Mouse (Mus musculus): ENCODE measurements at regions not wholly inside any gene's neighbourhood (a gene's known extent, or its start where the extent isn't known, plus 50 kb on each side); places are given as distances from the start of the nearest gene placed in this dataset.

DNA sequence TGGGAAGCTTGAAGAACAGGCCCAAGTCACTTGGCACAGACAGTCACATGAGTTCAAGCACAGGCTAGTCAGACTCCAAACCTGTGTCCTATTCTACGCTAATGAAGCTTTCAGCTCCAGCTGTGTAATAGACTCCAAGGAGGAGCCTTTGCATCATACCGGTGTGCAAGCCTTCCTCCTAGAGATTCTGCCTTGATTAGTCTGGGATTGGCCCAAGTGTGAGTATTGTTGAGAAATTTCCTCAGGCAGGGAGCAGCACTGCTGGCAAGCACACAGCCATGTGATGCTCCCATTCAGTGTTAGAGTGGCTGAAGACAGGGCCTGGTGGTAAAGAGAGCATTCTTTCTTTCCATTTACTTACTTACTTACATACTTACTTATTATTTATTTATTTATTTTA lies 171.5 kb upstream of the Lrig3 start:
- Histone ChIP-seq H3K27ac (ENCODE audit: low read depth, low read length) (no peak overlapping the region), H3K9ac (ENCODE audit: low read length) (no peak overlapping the region), H3K27me3 (replicated peaks; ENCODE audit: control insufficient read depth, insufficient read depth, low read length) (no peaks in the 10 kb centered on the region), H3K4me2 (ENCODE audit: low read length) (no peak overlapping the region), H3K4me1 (ENCODE audit: control insufficient read depth, insufficient read depth, low read length) (no peaks in the 10 kb centered on the region), H3K36me3 (ENCODE audit: control insufficient read depth, insufficient read depth, low read length) (no peaks in the 10 kb centered on the region), H3K4me3 (ENCODE audit: low read depth, low read length) (no peak overlapping the region), H3K9me3 (replicated peaks; ENCODE audit: control insufficient read depth, low read length) (no peaks in the 10 kb centered on the region)
- DNase-seq (ENCODE audit: low spot score): no peak
- 86% methylated on average over 2 of the region's 2 CpGs for WGBS
- no peak for ATAC-seq

DNA sequence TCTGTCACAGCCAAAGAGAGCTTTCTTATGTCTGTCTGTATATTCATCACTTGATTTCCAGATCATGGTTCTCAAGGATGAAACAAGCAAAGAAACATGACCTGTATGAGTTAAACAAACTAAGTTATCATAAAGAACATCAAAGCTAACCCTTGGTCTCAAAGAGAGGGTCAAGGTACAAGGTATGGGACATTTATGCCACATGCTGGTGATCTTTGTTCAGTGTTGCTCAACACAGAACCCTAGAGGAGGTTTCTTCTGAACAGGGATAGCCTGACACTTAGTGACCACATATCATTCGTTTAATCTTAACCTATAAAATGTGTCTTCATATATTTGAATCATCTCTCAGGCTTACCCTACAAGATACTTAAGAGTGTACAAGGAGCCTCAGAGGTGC lies 170.6 kb upstream of the Lrig3 start:
- H3K4me3 ChIP-seq (ENCODE audit: low read depth, low read length): no peak overlapping the region
- H3K36me3 ChIP-seq (ENCODE audit: control insufficient read depth, insufficient read depth, low read length): no peaks in the 10 kb centered on the region
- no peak for DNase-seq (ENCODE audit: low spot score)
- H3K27me3 ChIP-seq (replicated peaks; ENCODE audit: control insufficient read depth, insufficient read depth, low read length): no peaks in the 10 kb centered on the region
- ATAC-seq: no peak
- H3K4me1 ChIP-seq (ENCODE audit: control insufficient read depth, insufficient read depth, low read length): no peaks in the 10 kb centered on the region
- WGBS: 92% methylated on average over 1 of the region's 1 CpGs
- H3K27ac ChIP-seq (ENCODE audit: low read depth, low read length): no peak overlapping the region
- no peak overlapping the region for H3K9ac ChIP-seq (ENCODE audit: low read length)
- no peaks in the 10 kb centered on the region for H3K9me3 ChIP-seq (replicated peaks; ENCODE audit: control insufficient read depth, low read length)
- H3K4me2 ChIP-seq (ENCODE audit: low read length): no peak overlapping the region

DNA sequence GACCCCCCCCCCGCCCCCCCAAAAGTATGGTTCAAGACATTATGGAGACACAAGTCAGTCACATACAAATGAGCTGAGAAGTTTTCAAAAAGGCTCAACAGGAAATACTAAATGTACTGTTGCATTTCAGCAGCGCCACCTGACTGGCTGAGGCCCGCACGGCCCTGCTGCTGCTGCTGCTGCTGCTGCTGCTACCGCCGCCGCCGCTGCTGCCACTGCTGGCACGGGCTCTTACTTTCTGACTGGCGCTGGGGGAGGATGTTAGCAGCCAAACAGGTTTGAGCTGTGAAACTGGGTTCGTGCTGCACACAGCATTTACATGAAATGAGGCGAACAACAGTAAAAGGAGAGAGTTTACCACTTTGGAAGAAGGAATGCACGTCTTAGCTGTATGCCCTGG lies 167.3 kb upstream of the Lrig3 start:
- H3K9ac ChIP-seq (ENCODE audit: low read length): no peak overlapping the region
- 12% methylated on average over 13 of the region's 13 CpGs for WGBS
- no peaks in the 10 kb centered on the region for H3K9me3 ChIP-seq (replicated peaks; ENCODE audit: control insufficient read depth, low read length)
- H3K27me3 ChIP-seq (replicated peaks; ENCODE audit: control insufficient read depth, insufficient read depth, low read length): no peaks in the 10 kb centered on the region
- DNase-seq (ENCODE audit: low spot score) (peak; percentile 61), ATAC-seq (peak; percentile 60; the same call in 1 of the 2 replicates)
- H3K27ac ChIP-seq (ENCODE audit: low read depth, low read length): no peak overlapping the region
- H3K36me3 ChIP-seq (ENCODE audit: control insufficient read depth, insufficient read depth, low read length): no peaks in the 10 kb centered on the region
- no peak overlapping the region for H3K4me3 ChIP-seq (ENCODE audit: low read depth, low read length)
- H3K4me2 ChIP-seq (ENCODE audit: low read length): no peak overlapping the region
- peaks cover 8% of the 10 kb centered on the region; the same call in 1 of the 2 replicates for H3K4me1 ChIP-seq (ENCODE audit: control insufficient read depth, insufficient read depth, low read length)

DNA sequence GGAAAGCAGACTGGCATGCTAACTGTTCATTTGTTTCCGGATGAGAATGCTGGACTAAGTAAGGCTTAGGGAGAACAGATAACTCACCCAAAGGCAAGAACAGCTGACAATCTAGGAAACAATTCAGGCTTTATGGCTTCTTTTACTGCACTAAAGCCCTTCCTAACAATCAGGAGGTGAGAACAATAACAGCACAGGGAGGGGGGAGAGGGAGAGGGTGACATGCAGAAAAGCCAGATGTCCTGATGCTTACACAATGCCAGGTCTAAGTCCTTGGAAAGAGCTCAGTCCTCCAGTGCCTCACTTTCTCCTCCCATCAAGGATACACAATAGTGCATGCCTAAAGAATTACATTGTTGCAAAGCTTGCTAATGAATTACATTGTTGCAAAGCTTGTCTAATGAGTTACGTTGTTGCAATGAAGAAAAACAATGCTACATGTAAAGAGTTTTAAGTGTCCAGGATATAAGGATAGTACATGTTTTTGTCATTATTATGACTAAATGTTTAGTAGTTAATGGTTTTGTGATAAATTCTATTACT lies 165.3 kb upstream of the Lrig3 start:
- H3K36me3 ChIP-seq (ENCODE audit: control insufficient read depth, insufficient read depth, low read length): no peaks in the 10 kb centered on the region
- peaks cover 8% of the 10 kb centered on the region; the same call in 1 of the 2 replicates for H3K4me1 ChIP-seq (ENCODE audit: control insufficient read depth, insufficient read depth, low read length)
- 35% methylated on average over 2 of the region's 2 CpGs for WGBS
- no peak overlapping the region for H3K27ac ChIP-seq (ENCODE audit: low read depth, low read length)
- ATAC-seq (no peak), DNase-seq (ENCODE audit: low spot score) (no peak)
- no peak overlapping the region for H3K9ac ChIP-seq (ENCODE audit: low read length)
- no peak overlapping the region for H3K4me3 ChIP-seq (ENCODE audit: low read depth, low read length)
- H3K27me3 ChIP-seq (replicated peaks; ENCODE audit: control insufficient read depth, insufficient read depth, low read length): no peaks in the 10 kb centered on the region
- no peaks in the 10 kb centered on the region for H3K9me3 ChIP-seq (replicated peaks; ENCODE audit: control insufficient read depth, low read length)
- H3K4me2 ChIP-seq (ENCODE audit: low read length): no peak overlapping the region

DNA sequence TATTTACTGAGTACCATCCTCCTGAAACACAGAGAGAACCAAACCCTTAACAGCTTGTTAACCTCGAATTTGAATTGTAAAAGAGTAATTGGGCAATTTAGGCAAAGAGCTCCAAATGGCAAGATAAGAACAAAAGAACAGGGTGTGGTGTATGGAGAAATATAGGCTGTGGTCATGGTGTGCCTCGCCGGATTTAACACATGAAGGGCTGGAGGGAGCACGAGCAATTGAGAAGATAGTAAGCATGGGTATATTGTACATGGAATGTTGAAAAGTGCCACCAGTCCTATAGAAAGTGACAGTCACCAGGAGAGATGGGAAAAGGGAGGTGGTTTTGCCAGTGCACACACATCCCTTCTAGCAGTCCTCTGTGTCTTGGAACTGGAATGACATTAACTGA lies 164.5 kb upstream of the Lrig3 start:
- Histone ChIP-seq H3K9ac (ENCODE audit: low read length) (no peak overlapping the region), H3K27me3 (replicated peaks; ENCODE audit: control insufficient read depth, insufficient read depth, low read length) (no peaks in the 10 kb centered on the region), H3K4me1 (ENCODE audit: control insufficient read depth, insufficient read depth, low read length) (peaks cover 8% of the 10 kb centered on the region; the same call in 1 of the 2 replicates), H3K36me3 (ENCODE audit: control insufficient read depth, insufficient read depth, low read length) (no peaks in the 10 kb centered on the region), H3K4me2 (ENCODE audit: low read length) (no peak overlapping the region), H3K4me3 (ENCODE audit: low read depth, low read length) (no peak overlapping the region), H3K9me3 (replicated peaks; ENCODE audit: control insufficient read depth, low read length) (no peaks in the 10 kb centered on the region), H3K27ac (ENCODE audit: low read depth, low read length) (no peak overlapping the region)
- 6% methylated on average over 4 of the region's 4 CpGs for WGBS
- peak; percentile 49 for ATAC-seq
- DNase-seq (ENCODE audit: low spot score): peak; percentile 36

DNA sequence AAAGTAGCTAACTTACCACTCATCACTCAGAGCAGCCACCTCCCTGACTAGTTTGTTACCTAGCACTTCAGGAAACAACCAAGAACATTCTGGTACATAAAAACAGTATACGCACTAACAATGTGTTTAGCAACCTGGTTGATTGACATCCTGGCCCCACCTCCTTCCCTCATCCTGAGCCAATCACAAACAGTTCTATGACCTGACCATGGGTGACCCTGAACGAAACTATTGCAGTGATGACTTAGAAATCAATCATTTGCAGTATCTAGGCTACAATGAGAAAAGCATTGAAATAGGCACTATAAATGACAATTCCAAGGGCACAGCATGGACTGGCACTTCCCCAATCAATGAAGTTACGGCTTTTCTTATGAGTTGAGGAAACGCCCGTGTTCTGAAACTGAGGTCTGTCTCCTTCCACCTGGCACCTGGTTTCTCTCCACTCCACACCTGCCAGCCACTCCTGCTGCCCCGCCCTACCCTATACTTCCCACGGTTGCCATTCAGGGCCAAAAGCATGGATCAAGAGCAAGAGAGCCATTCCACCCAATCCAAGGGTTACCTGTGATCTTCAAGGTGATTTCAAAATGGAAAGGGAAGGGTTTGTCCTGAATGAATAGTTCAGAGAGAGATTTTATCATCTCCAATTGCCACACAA lies 162.9 kb upstream of the Lrig3 start:
- H3K27ac ChIP-seq (ENCODE audit: low read depth, low read length): no peak overlapping the region
- no peaks in the 10 kb centered on the region for H3K9me3 ChIP-seq (replicated peaks; ENCODE audit: control insufficient read depth, low read length)
- no peaks in the 10 kb centered on the region for H3K27me3 ChIP-seq (replicated peaks; ENCODE audit: control insufficient read depth, insufficient read depth, low read length)
- DNase-seq (ENCODE audit: low spot score): no peak
- no peak overlapping the region for H3K9ac ChIP-seq (ENCODE audit: low read length)
- H3K36me3 ChIP-seq (ENCODE audit: control insufficient read depth, insufficient read depth, low read length): no peaks in the 10 kb centered on the region
- no peak overlapping the region for H3K4me3 ChIP-seq (ENCODE audit: low read depth, low read length)
- 94% methylated on average over 7 of the region's 7 CpGs for whole genome bisulfite sequencing
- H3K4me1 ChIP-seq (ENCODE audit: control insufficient read depth, insufficient read depth, low read length): peaks cover 8% of the 10 kb centered on the region; the same call in 1 of the 2 replicates
- H3K4me2 ChIP-seq (ENCODE audit: low read length): no peak overlapping the region
- ATAC-seq: no peak

DNA sequence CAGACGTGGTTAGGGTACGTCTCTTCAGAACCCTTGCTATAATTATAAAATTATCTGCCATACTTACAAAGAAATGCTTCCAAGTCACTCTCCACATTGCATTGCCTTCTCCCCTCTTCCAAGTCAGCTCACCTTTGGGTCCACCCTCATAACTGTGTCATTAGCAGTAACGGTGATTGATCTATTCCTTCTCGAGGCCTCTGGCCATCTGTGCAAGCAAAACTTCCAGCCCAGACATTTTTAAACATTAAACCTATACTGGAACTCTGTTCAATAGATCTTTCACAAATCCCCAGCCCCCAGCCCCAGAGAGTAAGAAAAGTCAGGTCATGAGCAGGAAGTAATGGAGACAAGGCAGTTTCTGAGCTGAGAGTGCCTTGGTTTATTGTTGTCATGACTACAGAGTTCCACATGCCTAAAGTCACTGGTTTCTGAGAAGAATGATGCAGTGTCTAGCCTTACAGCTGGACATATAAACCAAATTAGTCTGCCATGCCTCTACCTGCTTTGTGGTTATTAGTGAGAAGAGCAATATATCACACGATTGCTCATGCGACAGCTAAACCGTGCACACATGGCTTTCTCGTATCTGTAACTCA lies 156.1 kb upstream of the Lrig3 start:
- H3K9me3 ChIP-seq (replicated peaks; ENCODE audit: control insufficient read depth, low read length): no peaks in the 10 kb centered on the region
- 89% methylated on average over 8 of the region's 8 CpGs for WGBS
- ATAC-seq (no peak), DNase-seq (ENCODE audit: low spot score) (no peak)
- no peak overlapping the region for H3K4me2 ChIP-seq (ENCODE audit: low read length)
- no peak overlapping the region for H3K27ac ChIP-seq (ENCODE audit: low read depth, low read length)
- no peak overlapping the region for H3K4me3 ChIP-seq (ENCODE audit: low read depth, low read length)
- no peaks in the 10 kb centered on the region for H3K36me3 ChIP-seq (ENCODE audit: control insufficient read depth, insufficient read depth, low read length)
- no peaks in the 10 kb centered on the region for H3K4me1 ChIP-seq (ENCODE audit: control insufficient read depth, insufficient read depth, low read length)
- H3K9ac ChIP-seq (ENCODE audit: low read length): no peak overlapping the region
- no peaks in the 10 kb centered on the region for H3K27me3 ChIP-seq (replicated peaks; ENCODE audit: control insufficient read depth, insufficient read depth, low read length)

DNA sequence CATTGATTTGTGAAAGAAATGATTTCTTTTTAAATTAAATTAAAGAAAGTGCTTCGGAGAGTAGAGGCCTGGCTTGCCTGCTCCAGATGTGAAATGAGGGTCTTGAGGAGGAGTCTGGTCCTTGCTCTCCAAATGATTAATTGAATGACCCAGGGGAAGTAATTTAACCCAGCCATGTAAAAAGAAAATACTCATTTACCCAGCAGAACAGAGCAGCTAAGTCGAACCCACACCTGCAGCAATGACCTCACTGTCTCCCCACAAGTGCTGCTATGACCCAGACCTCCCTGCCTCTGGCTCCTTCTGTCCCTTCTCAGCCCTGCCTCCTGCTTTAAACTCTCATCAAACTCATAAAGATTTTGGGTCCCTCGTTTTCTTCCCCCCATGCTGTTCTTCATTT lies 155.4 kb upstream of the Lrig3 start:
- 60% methylated on average over 3 of the region's 3 CpGs for WGBS
- no peaks in the 10 kb centered on the region for H3K9me3 ChIP-seq (replicated peaks; ENCODE audit: control insufficient read depth, low read length)
- H3K9ac ChIP-seq (ENCODE audit: low read length): no peak overlapping the region
- H3K27ac ChIP-seq (ENCODE audit: low read depth, low read length): no peak overlapping the region
- no peaks in the 10 kb centered on the region for H3K36me3 ChIP-seq (ENCODE audit: control insufficient read depth, insufficient read depth, low read length)
- no peaks in the 10 kb centered on the region for H3K4me1 ChIP-seq (ENCODE audit: control insufficient read depth, insufficient read depth, low read length)
- H3K4me3 ChIP-seq (ENCODE audit: low read depth, low read length): no peak overlapping the region
- H3K4me2 ChIP-seq (ENCODE audit: low read length): no peak overlapping the region
- H3K27me3 ChIP-seq (replicated peaks; ENCODE audit: control insufficient read depth, insufficient read depth, low read length): no peaks in the 10 kb centered on the region
- ATAC-seq (no peak), DNase-seq (ENCODE audit: low spot score) (no peak)

DNA sequence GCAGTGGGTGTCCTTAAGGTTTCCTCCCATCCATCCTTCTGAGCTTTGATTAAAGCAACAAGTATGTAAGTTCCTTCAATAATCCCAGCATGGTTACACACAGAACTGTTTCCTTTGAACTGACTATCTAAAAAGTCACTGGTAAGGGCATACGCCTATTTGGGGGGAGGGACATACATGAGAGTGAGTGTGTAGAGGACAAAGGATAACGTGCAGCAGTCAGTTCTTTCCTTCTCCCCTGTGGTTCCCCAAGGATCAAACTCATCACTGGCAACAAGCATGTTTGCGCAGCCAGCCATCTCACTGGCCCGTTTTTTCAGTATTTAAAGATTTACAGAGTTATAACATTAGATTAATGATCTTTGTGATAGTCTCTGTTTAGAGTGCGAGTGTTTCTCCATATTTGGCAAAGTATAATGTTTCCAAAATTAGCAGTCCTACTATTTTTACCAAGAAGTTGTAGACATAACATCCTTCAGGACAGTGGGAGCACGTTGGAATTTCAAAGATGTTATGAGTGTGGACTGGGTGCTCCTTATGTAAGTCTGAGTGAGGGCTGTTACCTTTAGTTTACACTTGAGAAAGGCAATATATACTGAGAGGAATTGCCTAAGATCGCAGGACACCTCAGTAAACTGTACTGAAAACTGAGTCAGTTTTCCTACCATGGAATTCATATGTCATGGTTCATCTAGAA lies 151.6 kb upstream of the Lrig3 start:
- H3K36me3 ChIP-seq (ENCODE audit: control insufficient read depth, insufficient read depth, low read length): no peaks in the 10 kb centered on the region
- no peaks in the 10 kb centered on the region for H3K9me3 ChIP-seq (replicated peaks; ENCODE audit: control insufficient read depth, low read length)
- H3K27me3 ChIP-seq (replicated peaks; ENCODE audit: control insufficient read depth, insufficient read depth, low read length): no peaks in the 10 kb centered on the region
- no peak overlapping the region for H3K9ac ChIP-seq (ENCODE audit: low read length)
- no peaks in the 10 kb centered on the region for H3K4me1 ChIP-seq (ENCODE audit: control insufficient read depth, insufficient read depth, low read length)
- H3K27ac ChIP-seq (ENCODE audit: low read depth, low read length): no peak overlapping the region
- DNase-seq (ENCODE audit: low spot score) (no peak), ATAC-seq (no peak)
- H3K4me2 ChIP-seq (ENCODE audit: low read length): no peak overlapping the region
- no peak overlapping the region for H3K4me3 ChIP-seq (ENCODE audit: low read depth, low read length)
- 75% methylated on average over 7 of the region's 7 CpGs for WGBS
